ENCODE assay signal across 9 mouse cellular contexts in the genomic region with DNA sequence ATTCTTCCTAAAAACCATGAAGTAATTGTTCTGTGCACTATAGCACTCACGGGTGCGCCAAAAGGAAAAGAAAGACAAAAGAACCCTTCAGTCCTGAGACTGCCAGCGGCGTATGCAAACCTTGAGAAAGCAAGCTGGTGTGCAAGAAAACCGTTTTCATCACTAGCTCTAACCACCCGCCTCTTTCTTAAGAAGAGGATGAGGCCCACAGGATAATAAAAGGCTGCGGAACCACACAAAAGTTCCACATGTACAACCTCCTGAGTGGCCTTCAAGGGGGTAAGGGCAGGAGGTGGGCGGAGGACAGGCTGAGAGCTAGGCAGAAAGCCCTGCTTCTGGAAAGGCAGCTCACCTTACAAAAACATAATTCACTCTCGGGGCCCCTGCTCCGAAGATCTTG.
DNase-seq lines count a peak whose midpoint lies in the region; ATAC-seq and TF ChIP-seq lines count a peak whose summit lies in the region.
"Had no signal": no experiment of that assay in that cellular context is flagged by ENCODE, and none has a peak within 500 bp of the region (broad histone marks: within the 10 kb centered on the region; RNA-seq: fewer than 3 reads in every experiment).

No protein-coding gene starts in this region.

- peaks cover 3% of the 10 kb centered on the region; the same call in 1 of the 2 replicates for H3K27me3 ChIP-seq in heart, embryonic 11.5 days (ENCODE audit: control insufficient read depth, insufficient read depth, low read length)
- no peaks in the 10 kb centered on the region for H3K27me3 ChIP-seq in forebrain, postnatal 0 days (ENCODE audit: insufficient read depth, low read length)
- H3K27me3 ChIP-seq in liver, embryonic 16.5 days (ENCODE audit: control insufficient read depth, insufficient read depth, low read depth, low read length), result no peaks in the 10 kb centered on the region

- peak overlapping the region; percentile 44 for H3K4me3 ChIP-seq in heart, embryonic 11.5 days (ENCODE audit: low read depth, low read length)
- peak overlapping the region; percentile 35 for H3K4me3 ChIP-seq in forebrain, postnatal 0 days (ENCODE audit: low read depth, low read length)
- peak overlapping the region; percentile 43; the same call in 1 of the 2 replicates for H3K4me3 ChIP-seq in liver, embryonic 16.5 days (ENCODE audit: low read depth, low read length)

- peak overlapping the region; percentile 67 for H3K4me2 ChIP-seq in heart, embryonic 11.5 days
- H3K4me2 ChIP-seq in forebrain, postnatal 0 days (ENCODE audit: low read depth), result peak overlapping the region; percentile 61
- peak overlapping the region; percentile 51 for H3K4me2 ChIP-seq in liver, embryonic 16.5 days (ENCODE audit: low read depth, low read length)

- peaks cover 2% of the 10 kb centered on the region; the same call in 1 of the 2 replicates for H3K4me1 ChIP-seq in heart, embryonic 11.5 days (ENCODE audit: control insufficient read depth, insufficient read depth, low read length)
- H3K4me1 ChIP-seq in forebrain, postnatal 0 days (ENCODE audit: insufficient read depth), result peaks cover 7% of the 10 kb centered on the region; the same call in 1 of the 2 replicates
- H3K4me1 ChIP-seq in liver, embryonic 16.5 days (ENCODE audit: control insufficient read depth, low read depth, low read length), result no peaks in the 10 kb centered on the region

- no peak for TF ChIP-seq CTCF in forebrain, postnatal 0 days (IDR thresholded peaks at IDR 0.05; ENCODE audit: low read depth)

- no peaks in the 10 kb centered on the region for H3K9me3 ChIP-seq in heart, embryonic 11.5 days (replicated peaks; ENCODE audit: control insufficient read depth, low read length)
- no peaks in the 10 kb centered on the region for H3K9me3 ChIP-seq in forebrain, postnatal 0 days (ENCODE audit: low read length)
- no peaks in the 10 kb centered on the region for H3K9me3 ChIP-seq in liver, embryonic 16.5 days (replicated peaks; ENCODE audit: control insufficient read depth, low read length)

- H3K27ac ChIP-seq in heart, embryonic 11.5 days (ENCODE audit: low read depth, low read length), result 0 out of 2 replicates have a peak overlapping the region, but pooled peaks have one; percentile 41
- H3K27ac ChIP-seq in forebrain, postnatal 0 days (ENCODE audit: low read depth, low read length), result peak overlapping the region; percentile 67; the same call in 1 of the 2 replicates
- H3K27ac ChIP-seq in liver, embryonic 16.5 days (ENCODE audit: low read length), result no peak overlapping the region

- no peak for ATAC-seq in heart, embryonic 11.5 days (replicated peaks; ENCODE audit: insufficient number of reproducible peaks, low FRiP score, low TSS enrichment)
- peak; percentile 36 for ATAC-seq in forebrain, postnatal 0 days
- no peak for ATAC-seq in liver, embryonic 16.5 days (ENCODE audit: low read depth)

- 11% methylated on average over 10 of the region's 10 CpGs for WGBS in heart, embryonic 11.5 days (ENCODE audit: insufficient replicate concordance)
- WGBS in forebrain, postnatal 0 days, result 6% methylated on average over 10 of the region's 10 CpGs
- 9% methylated on average over 10 of the region's 10 CpGs for WGBS in liver, embryonic 16.5 days (ENCODE audit: insufficient replicate concordance)

- intact Hi-C loops in heart, postnatal 36 days (cut with DNase I), result no loop called here

- H3K9ac ChIP-seq in heart, embryonic 11.5 days (ENCODE audit: low read depth, low read length), result peak overlapping the region; percentile 50; the same call in 1 of the 2 replicates
- H3K9ac ChIP-seq in forebrain, postnatal 0 days, result peak overlapping the region; percentile 33
- no peak overlapping the region for H3K9ac ChIP-seq in liver, embryonic 16.5 days (ENCODE audit: low read depth, low read length)

- DNase-seq in heart, postnatal 36 days, result no peak
- DNase-seq in R1 (ENCODE audit: low read depth, low spot score), result peak; percentile 43
- DNase-seq in forebrain, postnatal 0 days, result peak; percentile 43
- DNase-seq in yolk sac, embryonic 10.5 days (ENCODE audit: low spot score), result no peak
- no peak for DNase-seq in cerebellum, adult 18-20 months
- no peak for DNase-seq in adipocyte (ENCODE audit: low spot score)
- DNase-seq: kidney, adult 8-10 months had no signal

- H3K36me3 ChIP-seq in heart, embryonic 11.5 days (ENCODE audit: control insufficient read depth, insufficient read depth, low read length), result no peaks in the 10 kb centered on the region
- H3K36me3 ChIP-seq in forebrain, postnatal 0 days (ENCODE audit: insufficient read depth), result no peaks in the 10 kb centered on the region
- H3K36me3 ChIP-seq in liver, embryonic 16.5 days (ENCODE audit: control insufficient read depth, insufficient read depth), result no peaks in the 10 kb centered on the region

Comparison
In these comparisons a context has a peak if more than half of its experiments do, and no peak if none do; other contexts are left out.
1. DNase-seq: peak in R1 (single experiment) and forebrain, postnatal 0 days (single experiment); none in heart, postnatal 36 days (0 of 2), yolk sac, embryonic 10.5 days (single experiment), cerebellum, adult 18-20 months (0 of 2) and adipocyte (single experiment).
2. Peak in every context shown above with its lines, with median percentiles within 50 percentile points of each other: H3K4me2 ChIP-seq and H3K4me3 ChIP-seq.